Mouse (Mus musculus): ENCODE measurements around the gene Galnt16.

Galnt16 gene

GRCm38 (mm10) chr12:80517977-80518376 is at the start of gene Galnt16:
Galnt16 (plus strand) TSS chr12:80518277.
- DNase-seq (ENCODE audit: low read depth, low spot score), result no peak

- peak; percentile 62 for DNase-seq (ENCODE audit: low read depth, low spot score)
Measured at GRCm38 (mm10) chr12:80470206-80470605, 47.9 kb upstream of the Galnt16 start.

DNA sequence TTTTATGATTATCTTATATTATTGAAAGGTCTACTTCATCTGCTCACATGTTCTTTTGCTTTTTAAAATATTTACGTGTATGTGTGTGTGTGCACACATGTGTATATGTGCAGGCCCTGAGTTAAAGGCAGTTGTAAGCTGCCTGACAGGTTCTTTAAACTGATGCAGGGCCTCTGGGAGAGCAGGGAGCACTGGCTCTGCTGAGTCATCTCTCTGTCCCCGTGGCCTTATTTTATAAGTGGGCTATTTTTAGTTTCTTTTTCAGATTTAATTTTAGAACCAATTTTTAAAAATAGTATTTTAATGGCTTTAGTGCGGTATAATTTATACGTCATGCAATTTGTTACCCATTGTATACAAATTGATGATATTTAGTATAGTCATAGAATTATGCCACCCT is 46.2 kb upstream of the Galnt16 start:
- DNase-seq (ENCODE audit: low read depth, low spot score), result peak; percentile 62

GRCm38 (mm10) chr12:80473731-80474130 is 44.3 kb upstream of the Galnt16 start:
- no peak for DNase-seq (ENCODE audit: low read depth, low spot score)

GRCm38 (mm10) chr12:80479986-80480385 is 38.1 kb upstream of the Galnt16 start:
- peak; percentile 68 for DNase-seq (ENCODE audit: low read depth, low spot score)

DNA sequence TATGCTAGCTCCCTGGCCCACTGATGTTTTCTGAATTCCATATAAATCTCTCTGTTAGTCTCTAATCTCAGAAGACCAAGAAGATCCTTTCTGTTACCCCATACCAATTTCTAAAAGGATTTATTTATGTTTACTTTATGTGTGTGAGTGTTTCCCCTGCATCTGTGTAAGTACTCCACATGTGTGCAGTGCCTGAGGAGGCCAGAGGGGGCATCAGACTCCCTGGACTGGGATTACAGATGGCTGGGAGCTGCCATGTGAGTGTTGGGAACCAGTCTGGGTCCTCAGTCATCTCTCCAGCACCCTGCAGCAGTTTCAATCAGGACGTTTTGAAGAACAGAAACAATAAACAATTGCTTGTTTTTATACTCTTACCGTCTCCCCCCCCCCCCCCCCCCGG is 34.7 kb upstream of the Galnt16 start:
- DNase-seq (ENCODE audit: low read depth, low spot score), result no peak

GRCm38 (mm10) chr12:80493311-80493710 is 24.8 kb upstream of the Galnt16 start:
- no peak for DNase-seq (ENCODE audit: low read depth, low spot score)

DNA sequence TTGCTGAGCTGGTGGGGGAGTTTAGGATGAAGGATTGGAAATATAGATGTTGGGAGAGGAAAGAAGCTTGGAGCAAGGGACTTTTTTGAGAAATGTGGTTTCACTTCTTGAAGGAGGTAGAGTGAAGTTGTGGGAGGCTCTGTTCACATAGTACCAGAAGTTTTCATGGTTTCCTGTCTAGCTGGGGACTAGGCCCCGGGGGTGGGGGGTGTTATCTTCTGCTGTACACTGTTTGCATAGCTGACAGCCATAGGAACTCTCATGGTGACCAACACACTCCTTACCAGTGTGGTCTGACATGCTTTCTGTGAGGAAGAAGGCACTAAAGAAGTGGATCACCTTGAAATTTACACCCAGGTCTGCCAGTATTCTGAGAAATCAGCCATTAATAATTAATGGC is 22.4 kb upstream of the Galnt16 start:
- no peak for DNase-seq (ENCODE audit: low read depth, low spot score)

DNA sequence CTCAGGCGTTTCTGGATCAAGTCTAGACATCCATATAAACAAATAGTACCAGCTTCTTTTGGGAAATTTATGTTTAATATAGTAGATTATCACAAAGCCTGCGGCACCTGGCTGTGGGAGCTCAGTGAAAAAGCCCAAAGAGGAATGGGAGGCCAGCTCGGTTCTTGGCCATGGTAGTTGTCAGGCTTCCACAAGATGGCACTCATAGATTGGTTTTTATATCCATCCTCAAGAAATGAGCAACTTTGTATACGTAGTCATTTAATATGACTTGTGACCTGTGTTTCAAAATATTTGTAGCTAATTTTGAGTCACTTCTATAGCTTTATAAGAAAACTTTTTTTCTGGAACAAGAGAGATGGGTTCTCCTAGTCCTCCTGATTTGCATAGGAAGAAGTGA is 19.7 kb upstream of the Galnt16 start:
- DNase-seq (ENCODE audit: low read depth, low spot score), result no peak

- no peak for DNase-seq (ENCODE audit: low read depth, low spot score)
Measured at GRCm38 (mm10) chr12:80500506-80500905, 17.6 kb upstream of the Galnt16 start.

- peak; percentile 82 for DNase-seq (ENCODE audit: low read depth, low spot score)
Measured at GRCm38 (mm10) chr12:80504718-80505117, 13.4 kb upstream of the Galnt16 start.

DNA sequence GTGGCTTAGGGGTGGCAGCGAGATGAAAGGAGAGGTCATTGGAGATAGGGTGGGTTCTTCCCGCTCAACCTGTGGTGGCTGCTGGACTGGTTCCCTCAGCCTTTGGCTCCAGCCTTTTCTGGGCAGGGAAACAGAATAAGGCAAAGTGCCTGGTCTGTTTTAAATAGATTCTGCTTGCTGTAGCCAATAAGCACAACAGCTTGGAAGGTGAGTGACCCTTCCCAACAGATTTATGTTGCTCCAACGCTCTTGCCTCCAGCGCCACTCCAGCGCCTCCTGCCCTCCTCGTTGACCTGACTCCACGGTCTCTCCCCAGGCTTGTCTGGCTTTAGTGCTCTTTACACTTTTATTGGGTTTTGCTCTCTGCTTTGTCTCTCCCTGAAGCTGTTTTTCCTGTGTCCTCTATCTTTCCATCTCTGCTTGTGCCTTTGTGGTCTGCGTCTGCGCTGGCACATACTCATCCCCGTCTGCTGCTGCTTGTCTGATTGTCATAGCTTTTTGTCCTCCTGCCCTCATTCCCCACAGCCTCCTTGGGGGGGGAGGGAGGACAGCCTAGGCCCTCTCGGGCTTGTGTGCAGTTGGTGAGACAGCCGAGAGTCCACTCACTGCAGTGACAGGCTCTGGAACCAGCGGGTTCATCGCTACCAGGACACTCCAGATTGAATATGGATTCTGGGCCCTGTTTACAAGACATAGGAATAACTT is 10.9 kb upstream of the Galnt16 start:
- peak; percentile 52 for DNase-seq (ENCODE audit: low read depth, low spot score)

DNA sequence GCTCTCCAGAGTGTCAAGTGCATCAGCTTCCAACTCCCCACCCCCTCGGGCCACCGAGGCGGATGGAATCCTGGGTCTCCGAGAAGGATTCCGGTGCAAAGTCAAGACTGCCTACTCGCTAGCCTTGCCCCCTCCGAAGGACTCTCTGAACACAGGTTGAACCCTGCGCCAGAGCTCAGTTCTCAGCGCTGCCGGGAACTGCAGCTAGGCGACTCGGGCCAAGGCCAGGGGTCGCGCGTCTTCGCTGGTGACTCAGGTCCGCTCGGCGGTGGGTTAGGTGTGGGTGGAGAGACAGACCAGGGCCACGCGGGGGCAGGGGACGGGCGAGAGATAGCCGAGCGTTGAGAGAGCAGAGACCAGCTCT is 298 bp downstream of the Galnt16 start:
- DNase-seq (ENCODE audit: low read depth, low spot score), result no peak

- DNase-seq (ENCODE audit: low read depth, low spot score), result no peak
Measured at GRCm38 (mm10) chr12:80518757-80519620, 912 bp downstream of the Galnt16 start.

GRCm38 (mm10) chr12:80519621-80520332 is 1.7 kb downstream of the Galnt16 start:
- no peak for DNase-seq (ENCODE audit: low read depth, low spot score)

DNA sequence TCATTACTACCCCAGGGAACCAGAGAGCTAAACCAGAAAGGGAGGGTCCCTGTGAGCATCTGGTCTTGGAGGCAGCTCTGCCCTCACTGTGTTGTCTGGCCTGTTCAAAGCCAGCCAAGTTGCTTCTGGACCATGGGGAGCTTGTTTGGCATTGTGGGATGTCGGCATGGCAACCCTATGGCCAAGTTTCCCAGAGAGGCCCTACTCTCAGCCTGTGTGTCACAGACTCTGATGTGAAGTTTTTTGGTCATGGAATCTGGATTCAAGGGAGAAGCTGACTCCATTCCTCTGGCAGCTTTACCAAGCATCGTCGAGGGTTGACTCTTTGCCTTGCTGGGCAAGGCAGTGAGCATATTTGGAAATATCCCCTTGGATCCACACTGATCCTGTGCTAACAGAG is 3.9 kb downstream of the Galnt16 start:
- DNase-seq (ENCODE audit: low read depth, low spot score), result peak; percentile 79

GRCm38 (mm10) chr12:80524276-80524921 is 6.3 kb downstream of the Galnt16 start:
- no peak for DNase-seq (ENCODE audit: low read depth, low spot score)

DNA sequence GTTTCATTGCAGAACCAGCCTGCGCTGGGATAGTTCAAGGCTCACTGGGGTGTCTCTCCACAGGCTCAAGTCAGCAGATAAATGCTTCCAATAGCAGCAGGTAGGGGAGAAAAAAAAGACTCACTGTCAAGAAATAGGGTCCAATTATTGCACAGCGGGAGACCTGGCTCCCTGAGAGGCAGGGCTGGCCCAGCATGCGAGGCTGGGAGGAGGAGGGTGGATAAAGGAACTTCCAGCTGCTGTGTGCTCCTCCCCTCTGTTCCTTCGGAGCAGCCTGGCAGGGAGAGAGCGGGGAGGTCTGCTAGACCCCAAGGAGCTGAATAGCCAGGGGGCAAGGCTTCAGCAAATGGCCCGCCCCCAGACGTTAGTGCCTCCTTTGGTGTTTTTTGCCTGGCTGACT is 7.4 kb downstream of the Galnt16 start:
- DNase-seq (ENCODE audit: low read depth, low spot score), result no peak

- DNase-seq (ENCODE audit: low read depth, low spot score), result no peak
Measured at GRCm38 (mm10) chr12:80526511-80526910, 8.4 kb downstream of the Galnt16 start.

DNA sequence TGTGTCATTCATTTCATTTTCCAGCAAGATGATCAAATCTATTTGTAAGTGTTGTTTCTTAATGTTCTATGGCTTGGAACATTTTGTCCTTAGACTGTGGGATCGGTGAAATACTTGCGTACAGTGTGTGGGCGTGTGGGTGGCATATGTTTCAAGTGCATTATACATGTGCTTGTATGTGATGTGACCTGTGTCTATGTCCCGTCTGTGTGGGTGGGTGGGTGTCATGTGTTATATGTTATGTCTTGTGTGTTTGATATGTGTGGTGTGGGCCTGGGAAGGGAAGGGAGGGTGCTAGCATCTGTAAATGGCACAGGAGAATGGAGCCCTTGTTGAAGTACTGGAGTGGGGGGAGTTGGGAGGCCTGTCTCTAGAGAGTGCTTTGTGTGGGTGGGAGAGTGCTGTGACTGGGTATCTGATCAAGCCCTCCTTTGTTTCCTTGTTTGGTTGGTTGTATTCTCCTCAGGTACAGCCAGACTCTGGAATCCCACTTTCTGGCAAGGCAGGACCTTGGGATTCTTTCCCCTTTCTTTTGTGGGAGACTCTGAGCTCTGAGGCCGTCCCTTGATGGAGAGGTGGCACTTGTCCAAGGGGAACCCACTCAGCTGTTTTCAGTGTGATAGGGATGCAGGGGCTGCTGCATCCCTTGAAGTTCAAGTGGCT is 9.8 kb downstream of the Galnt16 start:
- no peak for DNase-seq (ENCODE audit: low read depth, low spot score)

DNA sequence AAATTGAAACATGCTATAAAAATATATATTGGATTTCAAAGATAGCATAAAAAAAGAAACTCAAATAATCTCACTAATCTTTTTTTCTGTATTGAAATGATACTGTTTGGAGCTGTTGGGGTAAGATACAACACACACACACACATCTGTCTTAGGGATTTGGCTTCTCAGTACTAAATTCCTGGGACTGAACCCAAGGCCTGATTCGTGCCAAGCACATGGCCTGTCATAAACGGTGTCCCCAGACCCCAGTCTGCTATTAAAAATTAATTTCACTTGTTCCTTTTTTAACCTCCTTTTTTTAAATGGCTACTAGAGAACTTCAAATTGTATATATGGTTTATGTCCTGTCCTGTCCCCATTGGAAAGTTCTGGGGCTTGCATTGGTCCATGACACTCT is 12.0 kb downstream of the Galnt16 start:
- peak; percentile 51 for DNase-seq (ENCODE audit: low read depth, low spot score)

All from skeletal muscle tissue, adult 2 months (tissue).